Comparison of ENCODE assay signal across 8 mouse cellular contexts in the genomic region with DNA sequence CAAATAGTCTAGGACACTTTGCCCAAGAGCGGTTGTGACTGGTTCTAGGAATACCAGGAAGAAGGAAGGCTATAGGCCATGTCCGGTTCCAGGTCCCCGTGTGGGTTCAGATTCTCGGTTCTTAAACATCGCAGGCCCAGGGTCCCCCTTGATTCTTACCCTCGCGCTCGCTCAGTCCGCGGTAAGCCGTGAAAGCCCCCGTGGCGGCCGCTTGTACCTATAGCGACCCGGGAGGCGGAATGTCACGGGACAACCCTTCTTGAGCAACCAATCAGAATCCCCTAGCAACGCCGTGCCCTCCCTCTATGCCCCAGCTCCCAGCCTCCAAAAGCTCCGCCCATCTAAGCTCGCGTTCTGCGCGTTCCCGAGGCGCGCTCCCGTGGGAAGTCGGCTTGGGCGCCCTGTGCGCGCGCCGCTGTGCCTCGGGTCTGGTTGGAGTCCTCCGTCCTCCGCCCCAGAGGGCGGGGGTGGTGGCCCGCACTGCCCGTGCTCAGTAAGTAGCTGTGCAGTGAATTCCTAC. TPM values are rescaled to one million over a fixed set of nuclear protein-coding genes. Genes with fewer than 3 reads are reported as not detected.
DNase-seq lines count a peak whose midpoint lies in the region; ATAC-seq and TF ChIP-seq lines count a peak whose summit lies in the region.

Gene Naga, minus strand, starts transcription at position 333 of the 520 bp plus-strand sequence.
Gene Pheta2, plus strand, starts transcription at position 350 of the 520 bp plus-strand sequence.
Gene Smdt1, plus strand, starts transcription at position 367 of the 520 bp plus-strand sequence.

- under 1% methylated on average over 41 of the region's 41 CpGs for WGBS in hindbrain, postnatal 0 days

- peak; percentile 98 for DNase-seq in ZHBTc4 (ENCODE audit: low read depth, low spot score)
- peak; percentile 98 for DNase-seq in gastrocnemius, adult 2 months
- peak; percentile 97 for DNase-seq in hindbrain, postnatal 0 days (ENCODE audit: low spot score)
- DNase-seq in left cerebral cortex, adult 2 months (ENCODE audit: extremely low spot score in 1 of 2, low spot score in 2 of 2) = peak; percentile 92
- DNase-seq in right cerebral cortex, adult 2 months (ENCODE audit: low spot score in 2 of 2) = peak; percentile 90 to 93
- DNase-seq in urinary bladder, postnatal 14 days (ENCODE audit: low spot score) = peak; percentile 96

- peak; percentile 61 for ATAC-seq in common myeloid progenitor, adult 5-6 weeks (replicated peaks; ENCODE audit: low read depth, poor library complexity, severe bottlenecking)
- peak; percentile 93 for ATAC-seq in hindbrain, postnatal 0 days
- ATAC-seq in megakaryocyte, adult 5-6 weeks (ENCODE audit: poor library complexity, severe bottlenecking) = peak; percentile 77

- intact Hi-C loops in gastrocnemius, adult 2 months (cut with DNase I) = loop anchor here (5.0 kb wide), 1 partner anchor 79 kb away; no protein-coding TSS in a partner anchor
- intact Hi-C loops in left cerebral cortex, adult 2 months (cut with DNase I) = no loop called here

- peaks cover 14% of the 10 kb centered on the region; the same call in 1 of the 2 replicates for H3K4me1 ChIP-seq in hindbrain, postnatal 0 days (ENCODE audit: insufficient read depth, low read length)

- peak within 1 kb of the TSS; percentile 64 for H3K4me2 ChIP-seq in hindbrain, postnatal 0 days (ENCODE audit: low read depth, low read length)

- peak; percentile 18; the same call in 1 of the 2 replicates for TF ChIP-seq CTCF in gastrocnemius, adult 2 months (IDR thresholded peaks at IDR 0.05)
- TF ChIP-seq CTCF in hindbrain, postnatal 0 days (IDR thresholded peaks at IDR 0.05; ENCODE audit: low read depth) = no peak; the same call in 1 of the 2 replicates
- no peak; the same call in 1 of the 2 replicates for TF ChIP-seq CTCF in left cerebral cortex, adult 2 months (IDR thresholded peaks at IDR 0.05)

- no peaks in the 10 kb centered on the region for H3K27me3 ChIP-seq in hindbrain, postnatal 0 days (ENCODE audit: insufficient read depth, low read length)

- 0 out of 2 replicates have a peak, but pooled peaks cover 6% of the 10 kb centered on the region for H3K36me3 ChIP-seq in hindbrain, postnatal 0 days (ENCODE audit: insufficient read depth, low read length)

- peak within 1 kb of the TSS; percentile 54 for H3K9ac ChIP-seq in hindbrain, postnatal 0 days (replicated peaks; ENCODE audit: low read length)

- H3K4me3 ChIP-seq in gastrocnemius, adult 2 months = peak within 1 kb of the TSS; percentile 87
- H3K4me3 ChIP-seq in hindbrain, postnatal 0 days (ENCODE audit: low read length) = peak within 1 kb of the TSS; percentile 48
- H3K4me3 ChIP-seq in left cerebral cortex, adult 2 months = peak within 1 kb of the TSS; percentile 86

- H3K9me3 ChIP-seq in hindbrain, postnatal 0 days (ENCODE audit: low read length) = no peaks in the 10 kb centered on the region

- H3K27ac ChIP-seq in gastrocnemius, adult 2 months = peak within 1 kb of the TSS; percentile 94
- peak within 1 kb of the TSS; percentile 45; the same call in 1 of the 2 replicates for H3K27ac ChIP-seq in hindbrain, postnatal 0 days
- peak within 1 kb of the TSS; percentile 73 for H3K27ac ChIP-seq in left cerebral cortex, adult 2 months

RNA-seq across cellular contexts. Expression of gene Naga, which starts in this region (rescaled TPM):
- total RNA-seq in common myeloid progenitor, adult 5-6 weeks (2017) = 19.2 and 32.4 TPM in 2 replicates
- 10 to 100 TPM; 10.5 to 10.9 TPM for total RNA-seq in gastrocnemius, adult 2 months (2021)
- total RNA-seq in hindbrain, postnatal 0 days (2014; rRNA removed) = 41.6 and 51.1 TPM in 2 replicates
- polyA plus RNA-seq in hindbrain, postnatal 0 days (2015; fragmentation: Nextera tagmentation; extraction: Ambion mirVana) = 36.9 and 37.2 TPM in 2 replicates
- total RNA-seq in left cerebral cortex, adult 2 months (2021) = 10 to 100 TPM; 33.5 to 35.2 TPM
- 159 and 162 TPM in 2 replicates for total RNA-seq in megakaryocyte, adult 5-6 weeks (2015)
- 145 and 160 TPM in 2 replicates for total RNA-seq in megakaryocyte, adult 5-6 weeks (2017)

RNA-seq across cellular contexts. Expression of gene Pheta2, which starts in this region (rescaled TPM):
- total RNA-seq in common myeloid progenitor, adult 5-6 weeks (2017) = 13.1 and 15.5 TPM in 2 replicates
- total RNA-seq in gastrocnemius, adult 2 months (2021) = under 1 TPM; 0.26 to 0.61 TPM
- 0.93 and 1.2 TPM in 2 replicates for total RNA-seq in hindbrain, postnatal 0 days (2014; rRNA removed)
- polyA plus RNA-seq in hindbrain, postnatal 0 days (2015; fragmentation: Nextera tagmentation; extraction: Ambion mirVana) = 1.3 and 1.4 TPM in 2 replicates
- total RNA-seq in left cerebral cortex, adult 2 months (2021) = under 1 TPM; 0.25 to 0.42 TPM
- total RNA-seq in megakaryocyte, adult 5-6 weeks (2015) = 2.4 and 2.7 TPM in 2 replicates
- 3.5 and 3.7 TPM in 2 replicates for total RNA-seq in megakaryocyte, adult 5-6 weeks (2017)

RNA-seq across cellular contexts. Expression of gene Smdt1, which starts in this region (rescaled TPM):
- 43.6 and 67.9 TPM in 2 replicates for total RNA-seq in common myeloid progenitor, adult 5-6 weeks (2017)
- 100 to 1,000 TPM; 134 to 141 TPM for total RNA-seq in gastrocnemius, adult 2 months (2021)
- 288 and 293 TPM in 2 replicates for total RNA-seq in hindbrain, postnatal 0 days (2014; rRNA removed)
- 392 and 401 TPM in 2 replicates for polyA plus RNA-seq in hindbrain, postnatal 0 days (2015; fragmentation: Nextera tagmentation; extraction: Ambion mirVana)
- total RNA-seq in left cerebral cortex, adult 2 months (2021) = 100 to 1,000 TPM; 137 to 141 TPM
- total RNA-seq in megakaryocyte, adult 5-6 weeks (2015) = 226 and 229 TPM in 2 replicates
- total RNA-seq in megakaryocyte, adult 5-6 weeks (2017) = 123 and 170 TPM in 2 replicates

Comparison
In these comparisons a context has a peak if more than half of its experiments do, and no peak if none do; other contexts are left out.
1. Peak in every context shown above with its lines: DNase-seq, ATAC-seq, H3K4me3 ChIP-seq and H3K27ac ChIP-seq.